Mouse (Mus musculus) adrenal gland (tissue): ENCODE measurements around the gene Vps39.

ENCODE experiments used
- intact Hi-C: fragments of 180-260 bp; cut with DNase I; formaldehyde crosslinking; loops from one replicate; pipeline ENCODE4 v1.15.1; 2025

The Vps39 gene

DNA sequence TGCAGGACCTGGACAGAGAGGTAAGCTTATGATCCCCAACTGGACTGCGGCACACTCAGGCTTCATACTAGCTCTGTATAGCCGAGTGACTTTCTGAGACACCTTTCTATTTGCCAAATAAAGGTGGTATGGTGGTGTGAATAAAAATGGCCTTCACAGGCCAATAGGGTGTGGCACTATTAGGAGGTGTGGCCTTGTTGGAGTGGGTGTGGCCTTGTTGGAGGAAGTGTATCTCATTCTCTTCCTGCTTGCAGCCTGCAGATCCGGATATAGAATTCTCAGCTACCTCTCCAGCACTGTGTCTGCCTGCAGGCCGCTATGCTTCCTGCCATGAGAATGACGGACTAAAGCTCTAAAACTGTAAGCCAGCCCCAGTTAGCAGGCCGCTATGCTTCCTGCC, 51.9 kb downstream of the Vps39 start:
- intact Hi-C loops: no loop called here

DNA sequence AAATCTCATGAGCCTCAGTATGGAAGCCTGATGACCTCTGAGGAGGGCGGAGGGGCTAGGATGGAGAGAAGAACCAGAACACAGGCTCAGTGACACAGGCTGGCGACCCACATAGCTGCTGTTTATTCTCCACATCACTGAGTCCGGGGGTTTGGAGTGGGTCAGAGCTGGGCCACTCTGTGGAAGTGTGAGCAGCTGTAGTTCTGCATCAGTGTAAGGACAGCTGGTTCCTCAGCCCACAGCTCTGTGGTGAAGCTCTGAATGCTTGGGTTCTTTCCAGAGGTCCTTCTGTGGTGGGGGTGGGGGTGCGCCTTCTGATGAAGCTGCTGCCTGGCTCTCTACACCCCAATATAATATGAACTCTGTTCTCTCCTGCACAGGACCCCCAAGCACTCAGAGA, 53.1 kb downstream of the Vps39 start:
- intact Hi-C loops: no loop called here

DNA sequence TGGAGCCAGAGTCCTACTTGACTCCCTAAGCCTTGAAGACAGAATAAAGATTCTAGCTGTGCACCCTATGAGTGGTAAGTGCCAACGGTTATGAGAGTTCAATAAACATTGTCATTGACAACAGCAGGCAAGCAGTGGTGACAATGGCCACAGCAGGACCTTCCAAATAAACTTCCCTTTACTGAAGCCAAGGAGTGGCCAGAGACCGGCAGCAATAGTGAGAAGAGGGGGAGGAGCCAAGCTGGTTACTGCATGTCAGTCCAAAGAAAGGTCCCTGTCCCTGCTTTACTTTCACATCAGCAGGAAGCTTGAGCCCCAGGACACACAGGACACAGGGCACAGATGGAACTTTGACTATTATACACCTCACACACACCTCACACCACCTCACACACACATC, 56.8 kb downstream of the Vps39 start:
- intact Hi-C loops: no loop called here

DNA sequence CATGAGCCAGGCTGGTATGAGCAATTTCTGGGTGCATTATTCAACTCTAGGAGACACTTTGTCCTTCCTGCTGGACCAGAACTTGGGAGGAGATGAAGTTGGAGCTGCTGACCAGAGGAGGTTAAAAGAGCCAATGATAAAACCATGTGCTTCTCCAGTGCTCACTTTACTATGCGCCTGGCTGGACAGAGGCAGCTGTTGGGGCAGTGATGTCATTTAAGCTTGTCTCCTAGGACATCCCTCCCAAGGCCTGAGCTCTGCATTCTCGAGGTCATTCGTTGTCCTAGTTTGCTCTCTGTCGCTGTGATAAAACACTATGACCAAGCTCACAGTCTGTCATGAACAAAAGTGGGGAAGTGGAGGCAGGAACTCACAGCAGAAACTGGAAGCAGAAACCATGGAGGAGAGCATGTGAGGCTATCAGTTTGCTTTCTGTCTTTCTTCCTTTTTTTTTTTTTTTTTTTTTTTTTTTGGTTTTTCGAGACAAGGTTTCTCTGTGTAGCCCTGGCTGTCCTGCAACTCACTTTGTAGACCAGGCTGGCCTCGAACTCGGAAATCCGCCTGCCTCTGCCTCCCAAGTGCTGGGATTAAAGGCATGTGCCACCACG, 61.4 kb downstream of the Vps39 start:
- intact Hi-C loops: no loop called here

DNA sequence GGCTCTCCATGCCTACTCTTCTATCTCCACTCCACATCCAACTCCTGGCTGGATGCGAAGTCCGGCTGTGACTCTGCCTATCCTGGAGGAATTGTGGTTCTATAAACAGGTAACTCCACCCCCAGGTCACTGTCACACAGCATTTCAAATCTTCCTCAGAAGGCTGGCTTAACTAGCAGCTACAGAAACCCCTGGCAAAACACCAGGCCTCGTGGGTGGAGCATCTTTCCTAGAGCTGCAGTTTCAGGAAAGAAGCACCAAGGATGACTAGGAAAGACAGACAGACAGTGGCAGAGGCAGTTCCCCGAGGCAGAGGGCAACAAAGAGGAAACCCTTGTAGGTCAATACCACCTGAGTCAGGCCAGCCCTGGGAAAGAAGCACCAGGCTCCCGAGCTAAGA, 63.9 kb downstream of the Vps39 start, which contains the start of gene Pla2g4d:
Pla2g4d (minus strand) TSS at position 203 of the 400 bp plus-strand sequence.
- intact Hi-C loops: no loop called here

DNA sequence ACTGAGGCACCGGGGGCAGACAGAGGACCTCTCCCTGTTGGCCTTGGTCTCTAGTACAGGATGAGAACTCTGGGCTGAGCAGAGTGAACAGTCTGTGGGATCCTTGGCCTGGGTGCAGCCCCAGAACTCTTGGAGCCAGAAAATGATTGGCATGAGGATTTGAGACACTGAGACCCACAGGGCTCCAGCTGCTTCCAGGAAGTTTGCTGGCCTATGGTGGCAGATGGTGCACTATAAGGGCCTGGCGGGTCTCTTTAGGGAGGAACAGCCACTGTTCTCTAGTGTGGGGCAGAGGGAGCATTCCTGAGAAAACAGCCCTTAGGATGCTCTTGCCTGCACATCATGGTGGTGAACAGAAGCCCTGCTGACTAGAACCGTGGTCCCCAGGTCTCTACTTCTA, 64.5 kb downstream of the Vps39 start:
- intact Hi-C loops: no loop called here

DNA sequence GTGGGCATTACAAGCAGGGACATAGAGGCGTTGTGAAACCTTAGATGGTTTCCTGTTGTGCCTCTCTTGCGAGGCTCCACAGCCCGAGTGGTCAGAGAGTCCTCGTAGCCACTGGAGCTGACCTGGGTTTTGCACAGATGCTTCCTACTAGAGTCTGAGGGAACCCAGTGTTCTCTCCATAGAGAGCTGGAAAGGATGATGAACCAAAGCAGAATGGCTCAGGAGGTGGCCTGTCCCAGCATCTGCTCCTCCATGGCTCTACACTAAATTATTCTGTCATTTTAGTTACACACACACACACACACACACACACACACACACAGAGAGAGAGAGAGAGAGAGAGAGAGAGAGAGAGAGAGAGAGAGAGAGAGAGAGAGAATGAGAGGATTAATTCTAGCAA, 67.3 kb downstream of the Vps39 start:
- intact Hi-C loops: no loop called here

DNA sequence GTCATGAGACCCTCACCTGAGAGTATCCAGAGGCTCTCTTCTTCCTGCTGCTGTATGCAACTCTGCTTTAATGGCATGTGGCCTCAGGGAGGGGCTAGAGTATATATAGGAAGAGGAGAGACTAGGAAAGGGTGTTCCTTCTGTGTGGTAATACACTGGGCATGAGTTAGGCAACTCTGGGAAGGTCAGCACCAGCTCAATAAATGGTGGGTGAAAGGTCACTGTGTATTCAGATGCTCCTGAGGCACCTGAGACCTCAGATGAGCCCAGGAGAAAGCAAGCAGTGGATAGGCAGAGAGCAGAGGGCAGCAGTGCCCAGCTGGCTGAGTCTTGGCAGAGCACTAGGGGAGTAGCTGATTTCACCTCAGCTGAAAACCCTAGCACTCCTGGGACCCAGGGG, 68.2 kb downstream of the Vps39 start:
- intact Hi-C loops: loop anchor here (5.0 kb wide), 1 partner anchor 112 kb away; no protein-coding TSS in a partner anchor

DNA sequence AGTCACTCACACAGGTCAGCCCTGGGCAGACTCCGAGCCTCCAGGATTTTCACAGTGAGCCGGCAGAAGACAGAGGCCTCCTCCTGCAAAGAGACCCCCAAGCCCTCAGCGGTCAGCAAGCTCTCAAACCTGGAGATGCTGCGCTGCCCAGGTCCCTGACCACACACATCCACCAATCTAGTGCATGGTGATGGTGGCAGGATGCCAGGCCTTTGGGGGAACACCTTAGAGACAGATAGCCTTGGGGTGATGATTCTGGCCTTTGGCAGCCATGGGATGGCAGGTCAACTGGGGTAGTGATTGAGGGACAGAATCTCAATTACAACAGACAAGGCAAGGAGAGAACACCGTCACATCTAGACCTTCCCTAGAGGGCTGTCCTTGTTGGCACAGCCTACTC, 68.8 kb downstream of the Vps39 start:
- intact Hi-C loops: loop anchor here (5.0 kb wide), 1 partner anchor 112 kb away; no protein-coding TSS in a partner anchor

DNA sequence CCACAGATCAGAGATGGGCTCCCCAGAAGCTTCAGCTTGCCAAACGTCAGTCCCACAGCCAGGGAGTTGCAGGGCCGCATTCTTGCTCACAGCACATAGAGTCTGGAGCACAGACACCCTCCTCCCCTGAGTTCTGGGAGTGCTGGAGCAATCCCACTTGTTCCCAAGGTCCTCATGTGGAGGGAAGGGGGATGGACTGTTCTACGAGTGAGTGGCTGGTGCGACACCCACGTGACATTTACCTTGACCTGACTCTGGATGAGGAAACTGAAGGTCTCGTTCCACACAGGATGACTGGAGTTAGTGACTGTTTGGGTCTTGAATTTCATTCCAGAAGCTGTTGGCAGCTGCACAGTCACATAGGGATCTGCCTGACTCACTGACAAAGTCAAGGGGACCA, 69.4 kb downstream of the Vps39 start:
- intact Hi-C loops: loop anchor here (5.0 kb wide), 1 partner anchor 111 kb away; no protein-coding TSS in a partner anchor

DNA sequence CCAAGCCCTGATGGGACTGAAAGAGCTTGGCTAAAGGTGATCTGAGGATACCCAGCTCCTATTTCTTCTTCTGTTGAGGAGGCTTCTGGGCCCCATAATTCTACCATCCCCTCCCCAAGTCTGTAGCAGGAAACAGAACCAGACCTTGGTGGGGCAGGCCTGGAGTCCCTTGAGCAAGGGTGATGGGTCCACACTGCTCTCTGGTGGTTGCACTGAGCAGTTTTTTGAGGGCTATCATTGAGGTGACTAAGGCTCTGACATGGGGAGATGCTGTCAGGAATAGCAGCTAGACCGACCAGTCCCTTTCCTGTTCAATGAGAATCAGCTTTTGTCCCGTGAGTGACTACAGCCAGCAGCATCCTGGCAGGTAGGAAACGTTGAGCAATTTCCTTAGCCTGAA, 71.7 kb downstream of the Vps39 start:
- intact Hi-C loops: loop anchor here (5.0 kb wide), 1 partner anchor 109 kb away; no protein-coding TSS in a partner anchor

DNA sequence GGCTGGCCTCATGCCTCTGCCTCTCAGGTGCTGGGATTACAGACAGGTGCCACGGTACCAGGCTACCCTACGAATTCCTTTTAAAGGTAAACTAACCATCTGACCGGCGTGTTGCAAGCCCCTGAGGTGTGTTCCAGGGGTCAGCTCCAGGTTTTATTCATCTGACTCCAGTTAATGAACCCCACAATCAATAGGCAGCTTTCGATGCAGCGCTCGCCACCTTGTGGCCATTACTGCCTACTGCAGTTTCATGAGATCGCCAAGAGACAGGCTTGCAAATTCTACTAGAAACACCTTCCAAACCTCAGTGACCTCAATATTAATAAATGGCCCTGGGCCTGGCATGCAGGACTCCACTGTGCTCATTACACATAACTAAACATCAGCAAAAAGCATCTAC, 73.0 kb downstream of the Vps39 start:
- intact Hi-C loops: loop anchor here (5.0 kb wide), 1 partner anchor 108 kb away; no protein-coding TSS in a partner anchor

DNA sequence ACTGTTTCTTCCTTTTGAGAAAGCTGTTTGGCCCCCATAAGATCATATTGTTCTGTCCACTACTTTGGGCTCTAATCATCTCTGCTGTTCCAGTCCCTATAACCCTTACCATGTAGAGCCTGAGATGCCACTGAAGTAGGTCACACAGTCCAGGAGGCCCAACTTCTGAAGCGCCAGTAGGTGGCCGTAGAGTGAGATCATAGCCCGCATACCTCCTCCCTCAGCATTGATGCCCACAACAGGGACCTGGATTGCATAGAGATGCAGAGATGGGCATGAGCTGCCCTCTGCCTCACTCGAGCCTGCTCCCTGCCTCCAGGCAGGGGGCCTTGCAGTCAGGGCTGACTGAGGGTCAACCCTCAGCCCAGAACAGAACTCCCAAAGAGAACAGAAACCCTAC, 76.0 kb downstream of the Vps39 start:
- intact Hi-C loops: no loop called here

DNA sequence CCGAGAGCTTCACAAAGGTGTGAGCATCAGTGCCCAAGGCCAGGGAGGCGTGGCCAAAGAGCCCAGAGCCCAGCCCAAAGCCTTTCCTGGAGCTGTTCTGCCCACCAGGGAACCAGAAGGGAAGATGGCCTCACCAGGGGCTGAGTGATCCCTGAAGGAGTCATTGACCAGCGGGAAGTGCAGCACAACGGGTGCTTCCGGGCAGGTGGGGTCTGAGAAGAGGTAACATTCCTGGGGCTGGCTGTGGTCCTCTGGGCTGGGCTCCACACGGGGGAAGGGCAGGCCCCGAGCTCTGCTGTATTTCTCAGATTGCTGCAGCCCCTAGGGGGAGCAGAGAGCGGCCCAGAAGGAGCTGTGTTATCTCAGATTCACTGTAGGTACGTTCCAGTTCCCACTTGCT, 84.3 kb downstream of the Vps39 start:
- intact Hi-C loops: loop anchor here (10.0 kb wide), 1 partner anchor 184 kb away; no protein-coding TSS in a partner anchor
